Mouse (Mus musculus) testis, adult 2 months (tissue): Measurements from ENCODE around the gene Mettl22.

Source experiments
- CTCF ChIP-seq: fragments of 200-500 bp; IDR thresholded peaks from 2 replicates; pipeline ENCODE4 v1.5.1; 2012; ENCODE audit warnings: low read depth, mild to moderate bottlenecking, inconsistent platforms, low read length, moderate library complexity; ENCODE audit not compliant: control insufficient read depth, insufficient read depth, insufficient replicate concordance
- POLR2A ChIP-seq: fragments of 200-500 bp; IDR thresholded peaks from 2 replicates; pipeline ENCODE4 v1.6.1; 2012; ENCODE audit warnings: low read depth, mild to moderate bottlenecking, inconsistent platforms, low read length, moderate library complexity; ENCODE audit not compliant: control insufficient read depth

DNA sequence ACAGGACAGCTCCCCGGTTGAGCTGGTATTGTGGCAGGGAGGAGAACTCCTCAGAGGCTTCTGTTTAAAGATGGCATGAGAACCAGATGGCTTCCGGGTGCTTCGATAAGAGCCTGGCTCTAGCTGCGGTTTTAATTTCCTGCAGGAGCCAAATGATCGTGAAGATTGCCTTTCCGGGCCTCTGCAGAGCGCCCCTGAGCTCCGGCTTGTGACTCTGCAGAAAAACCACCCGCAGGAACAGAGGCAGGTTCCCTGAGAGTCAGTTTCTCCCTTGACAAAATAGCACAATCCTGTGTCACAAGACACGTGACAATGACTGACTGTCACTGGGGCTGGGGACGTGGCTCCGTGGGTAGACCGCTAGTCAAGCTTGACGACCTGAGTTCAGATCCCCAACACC lies 59.4 kb downstream of the Mettl22 start:
- TF ChIP-seq POLR2A: no peak
- no peak for TF ChIP-seq CTCF
